Mouse (Mus musculus): ENCODE measurements around the gene Vps8. TPM values are rescaled to one million over a fixed set of nuclear protein-coding genes. Genes with fewer than 3 reads are reported as not detected.

The Vps8 gene
- total and polyA plus RNA-seq, 3 experiments, result 13.6 to 17.6 (median 15.9) TPM

- H3K9me3 ChIP-seq (replicated peaks; ENCODE audit: low read length), result no peaks in the 10 kb centered on the region
- no peak overlapping the region for H3K4me3 ChIP-seq (replicated peaks in 1 of 3; ENCODE audit: low read depth in 2 of 3, low read length in 2 of 3, poor library complexity in 1 of 3)
- no peak for DNase-seq (ENCODE audit: extremely low read depth)
- dilution Hi-C loops (cut with MboI; ENCODE audit: extremely low pct_ligation_motif_present, extremely low pct_unique_long_range_greater_than_20kb, low sequenced_read_pairs), result no loop called here
- H3K79me2 ChIP-seq (replicated peaks; ENCODE audit: control insufficient read depth, extremely low read depth, insufficient read depth, poor library complexity, severe bottlenecking), result no peaks in the 10 kb centered on the region
- H3K27ac ChIP-seq (ENCODE audit: insufficient read depth, low read depth), result no peak overlapping the region
- no peaks in the 10 kb centered on the region for H3K27me3 ChIP-seq (replicated peaks)
- H3K36me3 ChIP-seq (replicated peaks in 1 of 2; ENCODE audit: control insufficient read depth in 1 of 2, insufficient read depth in 1 of 2, low read length in 1 of 2), result peaks cover 3 to 34% of the 10 kb centered on the region in 2 experiments
- no peak overlapping the region for H3K4me2 ChIP-seq (ENCODE audit: insufficient read depth, low read depth, poor library complexity, severe bottlenecking)
- in situ Hi-C loops (cut with MboI; ENCODE audit: low pct_ligation_motif_present, low pct_unique_long_range_greater_than_20kb, low sequenced_read_pairs), result no loop called here
- H3K4me1 ChIP-seq (ENCODE audit: control insufficient read depth in 1 of 2, insufficient read depth in 2 of 2), result peaks cover 0 to 15% of the 10 kb centered on the region in 2 experiments; a peak in 2 of 4 replicates
- no peak overlapping the region for H3K9ac ChIP-seq (ENCODE audit: insufficient read depth, low read depth)
- TF ChIP-seq ELF1 (IDR thresholded peaks at IDR 0.05; ENCODE audit: low read depth, low read length), result no peak
- no peak for TF ChIP-seq GABPA (IDR thresholded peaks at IDR 0.05; ENCODE audit: insufficient replicate concordance, low read depth, low read length)
- no peak for TF ChIP-seq ZC3H11A (IDR thresholded peaks at IDR 0.05; ENCODE audit: low read depth, low read length)
- TF ChIP-seq SMC3 (IDR thresholded peaks at IDR 0.05; ENCODE audit: low read depth, low read length), result no peak
- no peak for TF ChIP-seq POLR2AphosphoS2 (IDR thresholded peaks at IDR 0.05; ENCODE audit: low read depth, low read length)
Measured at GRCm38 (mm10) chr16:21542559-21542958, 119.6 kb downstream of the Vps8 start.

- Histone ChIP-seq H3K27me3 (replicated peaks) (no peaks in the 10 kb centered on the region), H3K4me3 (replicated peaks in 1 of 3; ENCODE audit: low read depth in 2 of 3, low read length in 2 of 3, poor library complexity in 1 of 3) (no peak overlapping the region), H3K36me3 (replicated peaks in 1 of 2; ENCODE audit: control insufficient read depth in 1 of 2, insufficient read depth in 1 of 2, low read length in 1 of 2) (peaks cover 0 to 23% of the 10 kb centered on the region in 2 experiments), H3K4me2 (ENCODE audit: insufficient read depth, low read depth, poor library complexity, severe bottlenecking) (no peak overlapping the region), H3K27ac (ENCODE audit: insufficient read depth, low read depth) (no peak overlapping the region), H3K79me2 (replicated peaks; ENCODE audit: control insufficient read depth, extremely low read depth, insufficient read depth, poor library complexity, severe bottlenecking) (no peaks in the 10 kb centered on the region), H3K9ac (ENCODE audit: insufficient read depth, low read depth) (no peak overlapping the region), H3K4me1 (ENCODE audit: control insufficient read depth in 1 of 2, insufficient read depth in 2 of 2) (peaks cover 0 to 7% of the 10 kb centered on the region in 2 experiments; a peak in 2 of 4 replicates), H3K9me3 (replicated peaks; ENCODE audit: low read length) (no peaks in the 10 kb centered on the region)
- DNase-seq (ENCODE audit: extremely low read depth), result no peak
- no peak for TF ChIP-seq JUN (IDR thresholded peaks at IDR 0.05; ENCODE audit: insufficient read depth, low read depth, low read length)
- TF ChIP-seq RCOR1 (conservative IDR thresholded peaks at IDR 0.05; ENCODE audit: low read depth, low read length), result no peak
- TF ChIP-seq USF2 (conservative IDR thresholded peaks at IDR 0.05; ENCODE audit: low read depth, low read length), result no peak
- TF ChIP-seq MEF2A (IDR thresholded peaks at IDR 0.05; ENCODE audit: borderline replicate concordance, low read depth, low read length), result no peak
- TF ChIP-seq SIN3A (IDR thresholded peaks at IDR 0.05; ENCODE audit: low read length), result no peak
- no peak for TF ChIP-seq MXI1 (IDR thresholded peaks at IDR 0.05; ENCODE audit: low read depth, low read length)
- TF ChIP-seq CHD1 (IDR thresholded peaks at IDR 0.05; ENCODE audit: low read depth, low read length), result no peak
- no peak for TF ChIP-seq MYC (IDR thresholded peaks at IDR 0.05; ENCODE audit: low read depth, low read length)
- no peak for TF ChIP-seq NRF1 (IDR thresholded peaks at IDR 0.05; ENCODE audit: low read depth, low read length)
- TF ChIP-seq BHLHE40 (IDR thresholded peaks at IDR 0.05; ENCODE audit: low read depth, low read length), result no peak
- TF ChIP-seq NELFE (IDR thresholded peaks at IDR 0.05; ENCODE audit: low read depth, low read length), result no peak
- no peak for TF ChIP-seq ZNF384 (IDR thresholded peaks at IDR 0.05; ENCODE audit: low read depth, low read length)
- no peak for TF ChIP-seq ELF1 (IDR thresholded peaks at IDR 0.05; ENCODE audit: low read depth, low read length)
- TF ChIP-seq PAX5 (IDR thresholded peaks at IDR 0.05; ENCODE audit: low read length), result no peak
- no peak for TF ChIP-seq CTCF (conservative IDR thresholded peaks at IDR 0.05 in 1 of 2, IDR thresholded peaks at IDR 0.05 in 1 of 2; ENCODE audit: low read depth in 2 of 2, low read length in 2 of 2)
- no peak for TF ChIP-seq ZC3H11A (IDR thresholded peaks at IDR 0.05; ENCODE audit: low read depth, low read length)
- TF ChIP-seq TCF12 (IDR thresholded peaks at IDR 0.05; ENCODE audit: low read depth, low read length), result no peak
- TF ChIP-seq SMC3 (IDR thresholded peaks at IDR 0.05; ENCODE audit: low read depth, low read length), result no peak
- no peak for TF ChIP-seq KAT2A (IDR thresholded peaks at IDR 0.05; ENCODE audit: insufficient replicate concordance, low read length)
- dilution Hi-C loops (cut with MboI; ENCODE audit: extremely low pct_ligation_motif_present, extremely low pct_unique_long_range_greater_than_20kb, low sequenced_read_pairs) (no loop called here), in situ Hi-C loops (cut with MboI; ENCODE audit: low pct_ligation_motif_present, low pct_unique_long_range_greater_than_20kb, low sequenced_read_pairs) (no loop called here)
Measured at GRCm38 (mm10) chr16:21547446-21547845, 124.5 kb downstream of the Vps8 start.

Measured in CH12.LX (cell line).